Mouse (Mus musculus): ENCODE measurements around the gene Tspan31. TPM values are rescaled to one million over a fixed set of nuclear protein-coding genes. Genes with fewer than 3 reads are reported as not detected.

Gene Tspan31
- total and polyA plus RNA-seq, 3 experiments: 57.2 to 63.1 TPM; not detected in 1

GRCm38 (mm10) chr10:127081996-127082620 lies 12.0 kb upstream of the Tspan31 start:
- Histone ChIP-seq H3K27me3 (ENCODE audit: control insufficient read depth in 1 of 2, insufficient read depth in 2 of 2, low read length in 2 of 2) (no peaks in the 10 kb centered on the region), H3K36me3 (ENCODE audit: control insufficient read depth in 1 of 2, insufficient read depth in 2 of 2, low read length in 2 of 2) (no peaks in the 10 kb centered on the region), H3K9me3 (replicated peaks; ENCODE audit: insufficient read depth, low read length) (no peaks in the 10 kb centered on the region), H3K9ac (ENCODE audit: control insufficient read depth, low read depth, low read length, poor library complexity, severe bottlenecking) (no peak overlapping the region), H3K4me3 (ENCODE audit: control insufficient read depth in 1 of 2, insufficient read depth in 1 of 2, low read depth in 2 of 2, low read length in 2 of 2) (no peak overlapping the region), H3K79me2 (ENCODE audit: control insufficient read depth, insufficient read depth, low read length, poor library complexity) (no peaks in the 10 kb centered on the region), H3K4me1 (ENCODE audit: control insufficient read depth in 1 of 2, insufficient read depth in 2 of 2, low read length in 2 of 2) (no peaks in the 10 kb centered on the region), H3K27ac (ENCODE audit: control insufficient read depth, low read depth, low read length) (no peak overlapping the region)
- no peak for DNase-seq (ENCODE audit: low read depth, low spot score)
- TF ChIP-seq ETS1 (IDR thresholded peaks at IDR 0.05; ENCODE audit: low read depth, low read length) (no peak), EP300 (IDR thresholded peaks at IDR 0.05; ENCODE audit: low read depth in 1 of 2, low read length in 2 of 2) (no peak), RAD21 (IDR thresholded peaks at IDR 0.05; ENCODE audit: low read depth, low read length) (no peak), UBTF (IDR thresholded peaks at IDR 0.05; ENCODE audit: borderline replicate concordance, insufficient read depth, low read depth, low read length) (no peak), POLR2AphosphoS5 (IDR thresholded peaks at IDR 0.05; ENCODE audit: borderline replicate concordance, low read depth, low read length) (no peak), MXI1 (IDR thresholded peaks at IDR 0.05; ENCODE audit: low read depth, low read length) (no peak), BHLHE40 (IDR thresholded peaks at IDR 0.05; ENCODE audit: borderline replicate concordance, low read depth, low read length) (no peak), HCFC1 (IDR thresholded peaks at IDR 0.05; ENCODE audit: low read depth, low read length) (no peak), MEF2A (IDR thresholded peaks at IDR 0.05; ENCODE audit: extremely low read depth, insufficient replicate concordance, low read depth, low read length, poor library complexity, severe bottlenecking) (no peak), TCF12 (IDR thresholded peaks at IDR 0.05; ENCODE audit: low read depth, low read length) (no peak), MYB (IDR thresholded peaks at IDR 0.05; ENCODE audit: low read depth, low read length) (no peak), POLR2A (IDR thresholded peaks at IDR 0.05; ENCODE audit: control insufficient read depth in 1 of 2, insufficient read depth in 1 of 2, low read depth in 1 of 2, low read length in 2 of 2, poor library complexity in 1 of 2) (no peak), ZC3H11A (IDR thresholded peaks at IDR 0.05; ENCODE audit: low read depth, low read length) (no peak), E2F4 (IDR thresholded peaks at IDR 0.05; ENCODE audit: borderline replicate concordance, low read depth, low read length) (no peak), ZMIZ1 (IDR thresholded peaks at IDR 0.05; ENCODE audit: low read depth, low read length) (no peak), CTCF (IDR thresholded peaks at IDR 0.05 in 2 of 3, conservative IDR thresholded peaks at IDR 0.05 in 1 of 3; ENCODE audit: control insufficient read depth in 1 of 3, insufficient read depth in 1 of 3, low read depth in 2 of 3, low read length in 3 of 3, poor library complexity in 1 of 3, severe bottlenecking in 1 of 3) (no peak), GABPA (IDR thresholded peaks at IDR 0.05; ENCODE audit: low read depth, low read length) (no peak), RCOR1 (IDR thresholded peaks at IDR 0.05; ENCODE audit: low read depth, low read length) (no peak), NELFE (IDR thresholded peaks at IDR 0.05; ENCODE audit: low read depth, low read length) (no peak), USF1 (IDR thresholded peaks at IDR 0.05; ENCODE audit: low read depth, low read length) (no peak)
